In genomic region chr3:78981057-78981456, GRCm38 (mm10) we compare ENCODE assay signal across 29 mouse cellular contexts.
A peak's percentile ranks its signal among the peaks of the same experiment; 100 is the strongest.
DNase-seq lines count a peak whose midpoint lies in the region; ATAC-seq lines count a peak whose summit lies in the region.
"Had no signal": no experiment of that assay in that cellular context is flagged by ENCODE, and none has a peak within 500 bp of the region (broad histone marks: within the 10 kb centered on the region; RNA-seq: fewer than 3 reads in every experiment).

No protein-coding gene starts in this region.

- WGBS in forebrain, embryonic 13.5 days, result 94% methylated on average over 3 of the region's 3 CpGs
- WGBS in forebrain, embryonic 12.5 days, result 90% methylated on average over 3 of the region's 3 CpGs
- 95% methylated on average over 3 of the region's 3 CpGs for WGBS in hindbrain, embryonic 14.5 days
- 86% methylated on average over 3 of the region's 3 CpGs for WGBS in hindbrain, embryonic 16.5 days
- WGBS in midbrain, embryonic 14.5 days, result 85% methylated on average over 3 of the region's 3 CpGs
- 85% methylated on average over 3 of the region's 3 CpGs for WGBS in midbrain, embryonic 13.5 days

- 0 out of 2 replicates have a peak, but pooled peaks have one; percentile 38 for ATAC-seq in forebrain, embryonic 13.5 days
- no peak for ATAC-seq in forebrain, embryonic 12.5 days (ENCODE audit: low FRiP score)
- peak; percentile 46; the same call in 1 of the 2 replicates for ATAC-seq in hindbrain, embryonic 14.5 days (ENCODE audit: low FRiP score)
- no peak for ATAC-seq in hindbrain, embryonic 16.5 days
- ATAC-seq in midbrain, embryonic 14.5 days (ENCODE audit: low FRiP score, low TSS enrichment), result peak; percentile 27; the same call in 1 of the 2 replicates
- ATAC-seq in midbrain, embryonic 13.5 days, result no peak
- ATAC-seq: liver, embryonic 12.5 days; liver, postnatal 0 days had no signal

- H3K36me3 ChIP-seq in forebrain, embryonic 13.5 days (ENCODE audit: poor library complexity, severe bottlenecking), result no peaks in the 10 kb centered on the region
- H3K36me3 ChIP-seq in forebrain, embryonic 12.5 days (replicated peaks), result no peaks in the 10 kb centered on the region
- H3K36me3 ChIP-seq in hindbrain, embryonic 14.5 days (replicated peaks; ENCODE audit: control insufficient read depth, insufficient read depth), result no peaks in the 10 kb centered on the region
- H3K36me3 ChIP-seq in hindbrain, embryonic 16.5 days (ENCODE audit: control insufficient read depth, insufficient read depth, low read length), result no peaks in the 10 kb centered on the region
- no peaks in the 10 kb centered on the region for H3K36me3 ChIP-seq in midbrain, embryonic 14.5 days (ENCODE audit: control insufficient read depth, insufficient read depth, low read length)
- H3K36me3 ChIP-seq in midbrain, embryonic 13.5 days, result no peaks in the 10 kb centered on the region
- H3K36me3 ChIP-seq: G1E; heart, embryonic 15.5 days; hindbrain, embryonic 13.5 days; kidney, embryonic 15.5 days; limb, embryonic 13.5 days; liver, embryonic 12.5 days; midbrain, embryonic 10.5 days; neural tube, embryonic 15.5 days had no signal

- no peak overlapping the region for H3K4me3 ChIP-seq in forebrain, embryonic 13.5 days
- H3K4me3 ChIP-seq in forebrain, embryonic 12.5 days (replicated peaks), result no peak overlapping the region
- no peak overlapping the region for H3K4me3 ChIP-seq in hindbrain, embryonic 14.5 days (replicated peaks; ENCODE audit: low read length)
- no peak overlapping the region for H3K4me3 ChIP-seq in hindbrain, embryonic 16.5 days (ENCODE audit: low read length)
- no peak overlapping the region for H3K4me3 ChIP-seq in midbrain, embryonic 14.5 days (replicated peaks; ENCODE audit: low read depth, low read length)
- no peak overlapping the region for H3K4me3 ChIP-seq in midbrain, embryonic 13.5 days (replicated peaks)
- H3K4me3 ChIP-seq: erythroblast, embryonic 14.5 days; heart, embryonic 15.5 days; hindbrain, embryonic 13.5 days; kidney, embryonic 15.5 days; limb, embryonic 13.5 days; liver, embryonic 12.5 days; midbrain, embryonic 10.5 days; neural tube, embryonic 15.5 days had no signal

- H3K4me1 ChIP-seq in forebrain, embryonic 13.5 days, result no peaks in the 10 kb centered on the region
- H3K4me1 ChIP-seq in forebrain, embryonic 12.5 days, result no peaks in the 10 kb centered on the region
- no peaks in the 10 kb centered on the region for H3K4me1 ChIP-seq in hindbrain, embryonic 14.5 days (replicated peaks; ENCODE audit: control insufficient read depth, insufficient read depth, low read length)
- H3K4me1 ChIP-seq in hindbrain, embryonic 16.5 days (ENCODE audit: control insufficient read depth, insufficient read depth, low read depth, low read length), result no peaks in the 10 kb centered on the region
- no peaks in the 10 kb centered on the region for H3K4me1 ChIP-seq in midbrain, embryonic 14.5 days (ENCODE audit: control insufficient read depth, insufficient read depth, low read length)
- no peaks in the 10 kb centered on the region for H3K4me1 ChIP-seq in midbrain, embryonic 13.5 days (replicated peaks)
- H3K4me1 ChIP-seq: hindbrain, embryonic 13.5 days; kidney, embryonic 15.5 days; limb, embryonic 13.5 days; liver, embryonic 12.5 days; midbrain, embryonic 10.5 days; neural tube, embryonic 15.5 days had no signal

- no peak for DNase-seq in hindbrain, embryonic 14.5 days (ENCODE audit: low spot score)
- no peak for DNase-seq in midbrain, embryonic 14.5 days
- no peak for DNase-seq in adrenal gland, postnatal 14 days
- DNase-seq: adrenal gland, adult 8-10 months; cerebellum, adult 8-10 months; cerebellum, postnatal 25 days; gastrocnemius, postnatal 14 days; heart, adult 18-20 months; heart, postnatal 36 days; kidney, adult 18-20 months; kidney, postnatal 25 days; liver, postnatal 0 days; lung, postnatal 10 days; right cerebral cortex, postnatal 25 days; thymus, postnatal 4 days had no signal

- H3K9me3 ChIP-seq in forebrain, embryonic 13.5 days (replicated peaks), result no peaks in the 10 kb centered on the region
- no peaks in the 10 kb centered on the region for H3K9me3 ChIP-seq in forebrain, embryonic 12.5 days
- H3K9me3 ChIP-seq in hindbrain, embryonic 14.5 days (ENCODE audit: control insufficient read depth, low read length), result no peaks in the 10 kb centered on the region
- no peaks in the 10 kb centered on the region for H3K9me3 ChIP-seq in hindbrain, embryonic 16.5 days (ENCODE audit: control insufficient read depth, low read length)
- no peaks in the 10 kb centered on the region for H3K9me3 ChIP-seq in midbrain, embryonic 14.5 days (ENCODE audit: control insufficient read depth, low read length)
- no peaks in the 10 kb centered on the region for H3K9me3 ChIP-seq in midbrain, embryonic 13.5 days
- H3K9me3 ChIP-seq: heart, embryonic 15.5 days; hindbrain, embryonic 13.5 days; kidney, embryonic 15.5 days; limb, embryonic 13.5 days; liver, embryonic 12.5 days; midbrain, embryonic 10.5 days; neural tube, embryonic 15.5 days had no signal

- H3K27ac ChIP-seq in forebrain, embryonic 13.5 days, result no peak overlapping the region
- no peak overlapping the region for H3K27ac ChIP-seq in forebrain, embryonic 12.5 days
- H3K27ac ChIP-seq in hindbrain, embryonic 14.5 days, result no peak overlapping the region
- no peak overlapping the region for H3K27ac ChIP-seq in hindbrain, embryonic 16.5 days (ENCODE audit: low read depth, low read length)
- no peak overlapping the region for H3K27ac ChIP-seq in midbrain, embryonic 14.5 days (replicated peaks; ENCODE audit: low read depth, low read length)
- H3K27ac ChIP-seq in midbrain, embryonic 13.5 days, result no peak overlapping the region
- H3K27ac ChIP-seq: heart, embryonic 15.5 days; hindbrain, embryonic 13.5 days; kidney, embryonic 15.5 days; limb, embryonic 13.5 days; liver, embryonic 12.5 days; macrophage; midbrain, embryonic 10.5 days; neural tube, embryonic 15.5 days had no signal

- no peaks in the 10 kb centered on the region for H3K27me3 ChIP-seq in forebrain, embryonic 13.5 days
- H3K27me3 ChIP-seq in forebrain, embryonic 12.5 days, result no peaks in the 10 kb centered on the region
- H3K27me3 ChIP-seq in hindbrain, embryonic 14.5 days (ENCODE audit: control insufficient read depth, insufficient read depth, low read length), result no peaks in the 10 kb centered on the region
- H3K27me3 ChIP-seq in hindbrain, embryonic 16.5 days (replicated peaks; ENCODE audit: control insufficient read depth, insufficient read depth, low read length), result no peaks in the 10 kb centered on the region
- H3K27me3 ChIP-seq in midbrain, embryonic 14.5 days (ENCODE audit: control insufficient read depth, insufficient read depth, low read length), result no peaks in the 10 kb centered on the region
- H3K27me3 ChIP-seq in midbrain, embryonic 13.5 days, result no peaks in the 10 kb centered on the region
- H3K27me3 ChIP-seq: heart, embryonic 15.5 days; hindbrain, embryonic 13.5 days; kidney, embryonic 15.5 days; limb, embryonic 13.5 days; liver, embryonic 12.5 days; neural tube, embryonic 15.5 days had no signal

- H3K9ac ChIP-seq in forebrain, embryonic 13.5 days, result no peak overlapping the region
- no peak overlapping the region for H3K9ac ChIP-seq in forebrain, embryonic 12.5 days
- H3K9ac ChIP-seq in hindbrain, embryonic 14.5 days, result no peak overlapping the region
- no peak overlapping the region for H3K9ac ChIP-seq in hindbrain, embryonic 16.5 days (ENCODE audit: low read depth, low read length)
- H3K9ac ChIP-seq in midbrain, embryonic 14.5 days (replicated peaks; ENCODE audit: low read length), result no peak overlapping the region
- H3K9ac ChIP-seq in midbrain, embryonic 13.5 days (replicated peaks), result no peak overlapping the region
- H3K9ac ChIP-seq: heart, embryonic 15.5 days; hindbrain, embryonic 13.5 days; kidney, embryonic 15.5 days; limb, embryonic 13.5 days; liver, embryonic 12.5 days; liver, postnatal 0 days; neural tube, embryonic 15.5 days had no signal

- no peak overlapping the region for H3K4me2 ChIP-seq in forebrain, embryonic 13.5 days
- H3K4me2 ChIP-seq in forebrain, embryonic 12.5 days, result no peak overlapping the region
- no peak overlapping the region for H3K4me2 ChIP-seq in hindbrain, embryonic 14.5 days (replicated peaks)
- no peak overlapping the region for H3K4me2 ChIP-seq in hindbrain, embryonic 16.5 days (ENCODE audit: low read length)
- H3K4me2 ChIP-seq in midbrain, embryonic 14.5 days (ENCODE audit: low read length), result no peak overlapping the region
- no peak overlapping the region for H3K4me2 ChIP-seq in midbrain, embryonic 13.5 days (replicated peaks)
- H3K4me2 ChIP-seq: heart, embryonic 15.5 days; hindbrain, embryonic 13.5 days; kidney, embryonic 15.5 days; limb, embryonic 13.5 days; liver, embryonic 12.5 days; neural tube, embryonic 15.5 days had no signal

Comparison
In these comparisons a context has a peak if more than half of its experiments do, and no peak if none do; other contexts are left out.
1. ATAC-seq: peak in forebrain, embryonic 13.5 days (single experiment), hindbrain, embryonic 14.5 days (single experiment) and midbrain, embryonic 14.5 days (single experiment); none in forebrain, embryonic 12.5 days (single experiment), hindbrain, embryonic 16.5 days (single experiment) and midbrain, embryonic 13.5 days (single experiment).